Mouse (Mus musculus) adrenal gland, postnatal 14 days (tissue): Measurements from ENCODE around the gene Oxt. TPM values are rescaled to one million over a fixed set of nuclear protein-coding genes. Genes with fewer than 3 reads are reported as not detected.

Source experiments
- DNase-seq: peaks from one replicate; pipeline ENCODE4 v3.0.0; 2021; ENCODE audit warnings: mixed read lengths
- microRNA-seq, 2 experiments: library from miRNA; unstranded; fragments of <30 nt; microRNA quantifications; one replicate each; pipeline ENCODE4 v1.2.0; 2021
- total RNA-seq: library from RNA; stranded (reverse); gene quantifications from 2 replicates; pipeline ENCODE4 v1.2.3, GENCODE M21; 2021

The Oxt gene
- total RNA-seq, 1 experiment from 2014 or later, result not detected

GRCm38 (mm10) chr2:130579791-130580190, 3.8 kb downstream of the Oxt start:
- DNase-seq, result no peak

GRCm38 (mm10) chr2:130581201-130581600, 5.2 kb downstream of the Oxt start:
- DNase-seq, result no peak

DNA sequence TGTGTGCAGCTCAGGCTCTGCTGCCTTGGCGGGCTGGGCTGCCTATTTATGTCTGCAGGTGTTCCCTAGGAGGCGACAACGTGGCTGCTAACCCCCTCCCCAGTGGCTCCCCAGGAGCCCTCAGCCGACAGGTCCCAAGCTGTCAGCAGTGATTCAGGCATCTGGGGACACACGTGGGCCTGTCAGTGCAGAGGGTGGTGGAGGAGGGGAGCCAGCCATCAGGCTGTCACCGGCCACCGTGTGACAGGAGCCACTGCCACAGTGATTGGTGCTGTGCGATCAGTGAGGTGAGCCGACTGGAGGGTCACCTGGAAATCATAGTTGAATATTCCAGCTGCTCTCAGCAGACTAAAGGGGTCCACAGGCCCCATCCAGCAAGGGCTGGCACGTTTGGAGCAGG, 6.6 kb downstream of the Oxt start, which contains the start of gene Avp:
Gene Avp (minus strand): TSS at position 3 of the 400 bp plus-strand sequence.
- DNase-seq, result no peak

GRCm38 (mm10) chr2:130583902-130584560, 8.1 kb downstream of the Oxt start:
- peak; percentile 47 for DNase-seq

- DNase-seq, result no peak
These were observed 10.0 kb downstream of the Oxt start for GRCm38 (mm10) chr2:130586016-130586415.

- no peak for DNase-seq
These were observed 12.4 kb downstream of the Oxt start for GRCm38 (mm10) chr2:130588373-130588772.

GRCm38 (mm10) chr2:130589157-130589556, 13.2 kb downstream of the Oxt start:
- no peak for DNase-seq

DNA sequence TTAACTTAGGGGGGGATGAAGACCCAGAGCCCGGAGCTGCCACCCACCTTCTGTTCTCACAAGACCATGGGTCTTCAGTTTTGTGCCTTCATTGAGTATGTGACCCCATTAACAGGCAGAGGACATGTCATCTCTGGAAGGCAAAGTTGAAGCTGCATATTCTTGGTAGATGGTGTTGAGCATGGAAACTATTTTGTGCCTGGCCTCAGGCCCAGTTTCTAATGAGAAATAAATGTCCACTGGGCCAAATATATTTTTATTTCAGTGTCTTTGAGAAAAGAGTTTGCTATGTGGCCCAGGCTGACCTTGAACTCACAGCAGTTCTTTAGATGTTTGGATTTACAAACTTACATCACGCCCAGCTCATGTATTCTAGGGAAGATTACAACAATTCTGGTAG, 13.8 kb downstream of the Oxt start:
- DNase-seq, result no peak

GRCm38 (mm10) chr2:130591016-130591415, 15.0 kb downstream of the Oxt start:
- DNase-seq, result no peak

DNA sequence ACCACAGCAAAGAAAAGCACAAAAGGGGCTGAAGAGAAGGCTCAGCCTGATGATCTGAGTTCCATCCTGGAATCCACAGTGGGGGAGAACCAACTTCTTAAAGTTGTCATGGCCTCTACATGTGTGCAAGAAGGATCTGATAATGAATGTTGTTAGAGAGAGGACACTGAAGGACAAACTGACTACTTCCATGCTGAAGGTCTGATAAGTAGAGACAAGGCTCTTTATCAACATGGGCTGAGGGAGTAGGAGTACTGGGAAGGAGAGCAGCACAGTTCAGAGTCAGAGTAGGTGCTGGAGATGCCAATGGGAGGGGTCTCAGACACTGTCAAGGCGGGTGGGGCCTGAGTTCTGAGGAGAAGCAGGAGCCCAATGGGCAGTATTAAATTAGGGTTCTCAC, 19.6 kb downstream of the Oxt start:
- no peak for DNase-seq

DNA sequence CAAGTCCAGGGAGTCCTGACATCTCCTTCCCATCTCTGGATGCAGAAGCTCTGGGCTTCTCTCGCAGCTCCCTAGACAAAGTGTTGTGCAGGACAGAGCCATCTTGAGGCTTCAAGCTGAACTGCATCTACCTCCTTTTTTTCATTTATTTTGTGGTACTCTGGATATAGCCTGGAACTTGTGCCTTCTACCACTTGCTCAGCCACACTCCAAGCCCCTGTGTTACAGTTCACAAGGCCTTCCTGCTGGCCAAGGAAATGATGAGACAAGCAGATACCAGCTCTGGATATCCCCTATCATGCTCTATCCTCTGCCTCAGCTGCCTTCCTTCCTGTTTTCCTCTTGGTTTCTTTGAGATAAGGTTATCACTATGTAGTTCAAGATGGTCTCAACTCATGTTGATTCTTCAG, 21.6 kb downstream of the Oxt start:
- peak; percentile 44 for DNase-seq

DNA sequence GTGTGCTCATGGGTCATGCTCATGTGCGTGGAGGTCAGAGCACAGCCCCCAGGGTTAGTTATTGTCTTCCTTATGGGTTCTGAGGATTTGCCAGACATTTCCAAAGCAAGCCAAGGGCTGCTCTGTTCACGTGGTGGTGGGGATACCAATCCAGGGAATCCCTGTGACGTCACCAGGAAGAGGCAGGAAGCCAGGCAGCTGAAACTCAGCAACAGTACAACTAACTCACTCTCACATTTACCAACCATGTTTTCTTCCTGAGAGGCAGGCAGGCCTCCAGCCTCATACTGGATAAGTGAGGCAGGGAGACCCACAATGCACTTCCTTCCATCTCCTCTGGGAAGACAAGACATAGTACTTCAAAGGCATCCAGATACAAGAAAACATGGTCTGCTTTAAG, 22.4 kb downstream of the Oxt start:
- DNase-seq, result no peak

- DNase-seq, result no peak
These were observed 26.2 kb downstream of the Oxt start for GRCm38 (mm10) chr2:130602195-130602594.

DNA sequence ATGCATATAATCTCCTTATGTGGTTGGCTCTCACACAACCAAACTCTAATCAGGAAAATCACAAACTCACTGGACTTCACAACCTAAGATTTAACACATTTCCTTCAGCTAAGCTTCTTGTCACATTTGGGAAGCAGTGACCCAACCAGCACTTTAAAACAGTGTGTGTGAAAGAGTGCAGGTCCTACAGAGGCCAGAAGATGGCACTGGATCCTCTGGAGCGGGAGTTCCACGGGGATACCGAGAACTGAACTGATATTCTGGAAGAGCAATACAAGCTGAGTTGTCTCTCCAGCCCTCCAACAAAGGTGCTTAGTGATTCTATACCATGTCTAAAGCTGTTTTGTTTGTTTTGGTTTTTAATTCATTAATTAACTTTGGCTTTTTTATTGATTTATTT, 37.1 kb downstream of the Oxt start:
- peak; percentile 57 for DNase-seq

GRCm38 (mm10) chr2:130618972-130619371, 43.0 kb downstream of the Oxt start:
- DNase-seq, result no peak

Small RNAs within 50 kb of the gene (microRNA-seq; reads per million reads assigned to microRNA genes)
- gene Gm23876, result 0 reads per million in 2 experiments

Other genes starting within 250 kb of the Oxt start
- gene Cpxm1, start 178.6 kb upstream of the Oxt start, total RNA-seq, result 10.2 and 12.2 TPM in 2 replicates
- gene Gm28372, start 170.9 kb upstream of the Oxt start, total RNA-seq, result not detected in 2 replicates
- not detected in 2 replicates for gene 1700020A23Rik, start 170.9 kb upstream of the Oxt start, total RNA-seq
- not detected in 2 replicates for gene Tmem239, start 169.7 kb upstream of the Oxt start, total RNA-seq
- gene Vps16, start 151.8 kb upstream of the Oxt start, total RNA-seq, result 51.3 and 54.4 TPM in 2 replicates
- 13.6 TPM in 2 replicates for gene Pced1a, start 151.5 kb upstream of the Oxt start, total RNA-seq
- 100 and 101 TPM in 2 replicates for gene Ptpra, start 125.9 kb upstream of the Oxt start, total RNA-seq
- 54.5 and 63.2 TPM in 2 replicates for gene Mrps26, start 12.4 kb upstream of the Oxt start, total RNA-seq
- gene Avp, start 6.4 kb downstream of the Oxt start, total RNA-seq, result not detected in 2 replicates
- 13.4 and 14.0 TPM in 2 replicates for gene Fastkd5, start 53.9 kb downstream of the Oxt start, total RNA-seq
- gene Ubox5, start 53.9 kb downstream of the Oxt start, total RNA-seq, result 5.1 and 5.6 TPM in 2 replicates
- gene Lzts3, start 66.6 kb downstream of the Oxt start, total RNA-seq, result 9.5 and 11.1 TPM in 2 replicates
- gene Ddrgk1, start 88.5 kb downstream of the Oxt start, total RNA-seq, result 137 and 148 TPM in 2 replicates
- gene Itpa, start 91.4 kb downstream of the Oxt start, total RNA-seq, result 27.0 and 28.9 TPM in 2 replicates
- gene Slc4a11, start 121.3 kb downstream of the Oxt start, total RNA-seq, result 1.3 and 1.4 TPM in 2 replicates